Mouse (Mus musculus) liver, embryonic 16.5 days (tissue): ENCODE results near the gene Qprt. TPM values are rescaled to one million over a fixed set of nuclear protein-coding genes. Genes with fewer than 3 reads are reported as not detected.

Experiments
- ATAC-seq: fragments of 200-750 bp; cut with Nextera tagmentation; 2 replicates; pipeline ENCODE4 v1.8.0; 2017; ENCODE audit warnings: low read depth, mild to moderate bottlenecking, moderate number of reproducible peaks, moderate library complexity
- H3K27ac ChIP-seq: fragments of 300-500 bp; sonication (generic); 2 replicates; pipeline ENCODE4 v1.5.1; 2014; ENCODE audit warnings: mild to moderate bottlenecking, low read length
- H3K27me3 ChIP-seq: fragments of 300-500 bp; sonication (generic); 2 replicates; pipeline ENCODE4 v1.6.1; 2014; ENCODE audit warnings: low read depth, low read length, mixed read lengths; ENCODE audit not compliant: control insufficient read depth, insufficient read depth
- H3K36me3 ChIP-seq: fragments of 300-500 bp; sonication (generic); 2 replicates; pipeline ENCODE4 v1.6.1; 2014; ENCODE audit warnings: mild to moderate bottlenecking; ENCODE audit not compliant: control insufficient read depth, insufficient read depth
- H3K4me1 ChIP-seq: fragments of 300-500 bp; sonication (generic); 2 replicates; pipeline ENCODE4 v1.6.1; 2014; ENCODE audit warnings: low read depth, low read length, mixed read lengths; ENCODE audit not compliant: control insufficient read depth
- H3K4me2 ChIP-seq: fragments of 300-500 bp; sonication (generic); 2 replicates; pipeline ENCODE4 v1.6.1; 2014; ENCODE audit warnings: low read depth, low read length, mixed read lengths
- H3K4me3 ChIP-seq: fragments of 300-500 bp; sonication (generic); 2 replicates; pipeline ENCODE4 v1.5.1; 2014; ENCODE audit warnings: low read depth, mild to moderate bottlenecking, low read length
- H3K9ac ChIP-seq: fragments of 300-500 bp; sonication (generic); 2 replicates; pipeline ENCODE4 v1.6.1; 2014; ENCODE audit warnings: low read depth, low read length
- H3K9me3 ChIP-seq: fragments of 300-500 bp; sonication (generic); replicated peaks from 2 replicates; pipeline ENCODE4 v1.6.1; 2016; ENCODE audit warnings: low read length; ENCODE audit not compliant: control insufficient read depth
- WGBS: fragments of 180-500 bp; shearing (Covaris S2); extraction: QIAGEN DNeasy Blood & Tissue Kit; methylation state at CpG from one replicate; pipeline ENCODE4 v1.1.7; 2014; ENCODE audit not compliant: insufficient replicate concordance; 5-methylcytosine and 5-hydroxymethylcytosine counted together
- polyA plus RNA-seq: library from polyadenylated mRNA; unstranded; fragments of >200 nt; fragmentation: Nextera tagmentation; extraction: Ambion mirVana; gene quantifications from 2 replicates; pipeline ENCODE4 v1.2.1, GENCODE M21; 2015

Gene Qprt
- polyA plus RNA-seq, 1 experiment from 2014 or later = 76.6 TPM

DNA sequence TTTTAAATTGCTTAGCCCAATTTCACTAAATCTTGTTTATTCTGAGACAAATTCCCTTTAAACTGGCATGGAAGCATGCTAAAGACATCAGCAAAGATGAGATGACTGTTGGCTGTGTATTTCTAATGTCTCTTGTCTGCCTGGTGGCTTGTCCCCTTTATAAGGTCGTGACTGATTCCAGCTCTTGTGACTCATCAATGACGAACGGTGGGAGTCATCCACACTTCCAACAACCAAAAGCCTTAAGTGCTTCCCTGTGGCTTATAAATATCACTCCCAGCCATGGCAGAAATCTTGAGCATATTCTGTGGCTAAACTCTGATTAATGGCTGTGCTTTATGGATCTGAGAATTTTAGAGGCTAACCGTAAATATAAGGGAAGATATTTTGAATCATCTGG lies 55.7 kb downstream of the Qprt start:
- H3K9me3 ChIP-seq = no peaks in the 10 kb centered on the region
- no peaks in the 10 kb centered on the region for H3K36me3 ChIP-seq
- WGBS = 69% methylated on average over 4 of the region's 4 CpGs
- no peak overlapping the region for H3K9ac ChIP-seq
- ATAC-seq = no peak
- H3K4me1 ChIP-seq = no peaks in the 10 kb centered on the region; the same call in 1 of the 2 replicates
- H3K27ac ChIP-seq = no peak overlapping the region
- no peak overlapping the region for H3K4me3 ChIP-seq
- H3K4me2 ChIP-seq = no peak overlapping the region
- no peaks in the 10 kb centered on the region for H3K27me3 ChIP-seq

DNA sequence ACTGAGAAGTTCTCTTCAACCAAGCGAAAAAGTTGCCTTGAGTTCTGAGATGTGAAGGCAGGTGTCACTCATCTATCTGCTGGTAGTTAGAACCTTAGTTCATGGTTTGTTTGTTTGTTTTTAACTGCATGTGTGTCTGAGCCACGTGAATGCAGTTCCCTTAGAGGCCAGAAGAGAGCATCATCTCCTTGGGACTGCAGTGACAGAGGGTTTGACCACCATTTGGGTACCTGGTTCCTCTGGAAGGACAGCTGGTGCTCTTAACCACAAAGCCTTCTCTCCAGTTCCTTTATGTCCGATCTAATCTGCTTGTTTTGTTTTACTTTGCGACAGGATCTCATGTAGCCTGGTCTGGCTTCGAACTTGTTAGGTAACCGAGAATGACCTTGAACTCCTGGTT lies 56.5 kb downstream of the Qprt start:
- Histone ChIP-seq H3K4me1 (no peaks in the 10 kb centered on the region; the same call in 1 of the 2 replicates), H3K36me3 (no peaks in the 10 kb centered on the region), H3K27me3 (no peaks in the 10 kb centered on the region), H3K4me3 (no peak overlapping the region), H3K9me3 (no peaks in the 10 kb centered on the region), H3K9ac (no peak overlapping the region), H3K27ac (no peak overlapping the region), H3K4me2 (no peak overlapping the region)
- ATAC-seq = no peak
- 58% methylated on average over 6 of the region's 6 CpGs for WGBS

Other genes with a start within 250 kb of the Qprt start
- gene Taok2, start 237.5 kb downstream of the Qprt start, polyA plus RNA-seq = 11.7 and 13.2 TPM in 2 replicates
- 18.7 and 20.0 TPM in 2 replicates for gene Tmem219, start 199.3 kb downstream of the Qprt start, polyA plus RNA-seq
- 3.2 and 3.8 TPM in 2 replicates for gene Kctd13, start 193.3 kb downstream of the Qprt start, polyA plus RNA-seq
- gene Asphd1, start 172.6 kb downstream of the Qprt start, polyA plus RNA-seq = not detected in 2 replicates
- gene Sez6l2, start 171.7 kb downstream of the Qprt start, polyA plus RNA-seq = 0.15 and 0.19 TPM in 2 replicates
- 39.5 and 42.6 TPM in 2 replicates for gene Cdipt, start 146.3 kb downstream of the Qprt start, polyA plus RNA-seq
- gene Cdiptos, start 146.1 kb downstream of the Qprt start, polyA plus RNA-seq = 0.30 and 0.74 TPM in 2 replicates
- 7.7 and 8.9 TPM in 2 replicates for gene Mvp, start 107.6 kb downstream of the Qprt start, polyA plus RNA-seq
- gene Pagr1b, start 105.7 kb downstream of the Qprt start, polyA plus RNA-seq = not detected in 2 replicates
- gene Pagr1a, start 104.9 kb downstream of the Qprt start, polyA plus RNA-seq = 17.2 and 24.3 TPM in 2 replicates
- gene Gm42742, start 101.1 kb downstream of the Qprt start, polyA plus RNA-seq = 10.7 and 17.7 TPM in 2 replicates
- 0.24 and 0.67 TPM in 2 replicates for gene Prrt2, start 101.0 kb downstream of the Qprt start, polyA plus RNA-seq
- gene Maz, start 95.2 kb downstream of the Qprt start, polyA plus RNA-seq = 19.5 and 20.9 TPM in 2 replicates
- 102 and 103 TPM in 2 replicates for gene Kif22, start 79.8 kb downstream of the Qprt start, polyA plus RNA-seq
- 0.58 TPM in 1 of 2 replicates, not detected in the other for gene Zg16, start 34.9 kb downstream of the Qprt start, polyA plus RNA-seq
- gene AI467606, start 30.9 kb downstream of the Qprt start, polyA plus RNA-seq = 8.1 and 8.7 TPM in 2 replicates
- 5.5 and 6.3 TPM in 2 replicates for gene Spn, start 15.6 kb upstream of the Qprt start, polyA plus RNA-seq
- gene Cd2bp2, start 73.8 kb upstream of the Qprt start, polyA plus RNA-seq = 17.4 and 18.1 TPM in 2 replicates
- 13.7 and 15.1 TPM in 2 replicates for gene Tbc1d10b, start 86.2 kb upstream of the Qprt start, polyA plus RNA-seq
- 61.0 and 92.3 TPM in 2 replicates for gene Mylpf, start 86.7 kb upstream of the Qprt start, polyA plus RNA-seq
- 5.7 and 5.9 TPM in 2 replicates for gene Zfp553, start 110.8 kb upstream of the Qprt start, polyA plus RNA-seq
- gene Sept1, start 110.9 kb upstream of the Qprt start, polyA plus RNA-seq = 10.1 and 11.1 TPM in 2 replicates
- 11.0 and 13.8 TPM in 2 replicates for gene Zfp771, start 122.0 kb upstream of the Qprt start, polyA plus RNA-seq
- gene Dctpp1, start 138.5 kb upstream of the Qprt start, polyA plus RNA-seq = 79.8 and 83.4 TPM in 2 replicates
- 164 and 180 TPM in 2 replicates for gene Sephs2, start 151.8 kb upstream of the Qprt start, polyA plus RNA-seq
- gene Itgal, start 174.0 kb upstream of the Qprt start, polyA plus RNA-seq = 5.4 and 6.7 TPM in 2 replicates
- gene Zfp768, start 223.4 kb upstream of the Qprt start, polyA plus RNA-seq = 4.1 and 4.2 TPM in 2 replicates